Mouse (Mus musculus): ENCODE results near the gene Polrmt. TPM values are rescaled to one million over a fixed set of nuclear protein-coding genes. Genes with fewer than 3 reads are reported as not detected.
"Not testable (repeated sequence)": the region's sequence is repeated elsewhere in the genome, so short reads cannot be mapped to it uniquely, and the experiment has no call there.

Gene Polrmt
- total RNA-seq, 2 experiments from 2014 or later, result 35.4 to 39.6 TPM

- DNase-seq, result no peak
Observed at GRCm38 (mm10) chr10:79774486-79775279, 28.3 kb upstream of the Polrmt start.

- no peak for DNase-seq
Observed at GRCm38 (mm10) chr10:79773208-79773607, 26.8 kb upstream of the Polrmt start.

- DNase-seq, result no peak
Observed at GRCm38 (mm10) chr10:79772320-79772719, 25.9 kb upstream of the Polrmt start.

- no peak for DNase-seq
Observed at GRCm38 (mm10) chr10:79769329-79769728, 22.9 kb upstream of the Polrmt start.

- DNase-seq, result peak; percentile 82
Observed at GRCm38 (mm10) chr10:79768400-79768799, 22.0 kb upstream of the Polrmt start.

GRCm38 (mm10) chr10:79767372-79768244 lies 21.2 kb upstream of the Polrmt start:
- peak; percentile 94 for DNase-seq

- peak; percentile 99 for DNase-seq
Observed at GRCm38 (mm10) chr10:79766508-79767325, 20.3 kb upstream of the Polrmt start, which contains the start of gene Rnf126. TSS of gene Rnf126 (minus strand) at chr10:79766952.

GRCm38 (mm10) chr10:79766001-79766507 lies 19.7 kb upstream of the Polrmt start:
- DNase-seq, result no peak

GRCm38 (mm10) chr10:79765228-79765745 lies 18.9 kb upstream of the Polrmt start:
- no peak for DNase-seq

GRCm38 (mm10) chr10:79764234-79764633 lies 17.9 kb upstream of the Polrmt start:
- peak; percentile 48 for DNase-seq

GRCm38 (mm10) chr10:79762875-79763274 lies 16.5 kb upstream of the Polrmt start:
- DNase-seq, result no peak

- DNase-seq, result no peak
Observed at GRCm38 (mm10) chr10:79760603-79761143, 14.3 kb upstream of the Polrmt start.

GRCm38 (mm10) chr10:79759675-79760074 lies 13.3 kb upstream of the Polrmt start:
- DNase-seq, result not testable (repeated sequence)

- DNase-seq, result no peak
Observed at GRCm38 (mm10) chr10:79756660-79757059, 10.3 kb upstream of the Polrmt start.

GRCm38 (mm10) chr10:79755854-79756253 lies 9.5 kb upstream of the Polrmt start:
- DNase-seq, result no peak

- DNase-seq, result peak; percentile 74
Observed at GRCm38 (mm10) chr10:79754856-79755516, 8.6 kb upstream of the Polrmt start, which contains the start of gene Fgf22. TSS of gene Fgf22 (plus strand) at chr10:79755076.

GRCm38 (mm10) chr10:79748496-79748895 lies 2.1 kb upstream of the Polrmt start:
- DNase-seq, result no peak

GRCm38 (mm10) chr10:79746774-79747151 lies 382 bp upstream of the Polrmt start:
- no peak for DNase-seq

- DNase-seq, result no peak
Observed at GRCm38 (mm10) chr10:79745411-79745810, 970 bp downstream of the Polrmt start.

GRCm38 (mm10) chr10:79743650-79744365 lies 2.6 kb downstream of the Polrmt start:
- no peak for DNase-seq
